Mouse (Mus musculus) mouse embryonic stem cell (cell line): ENCODE results near the gene Ptgs1.

Source experiments
- in situ Hi-C, 2 experiments: fragments of 300-500 bp; cut with MboI; formaldehyde crosslinking; loops; 1 replicate in 1 of 2; 3 replicates in 1 of 2; pipeline ENCODE4 v1.14.3; 2019 to 2020; ENCODE audit warnings: low sequenced_read_pairs in 2 of 2, low pct_unique_long_range_greater_than_20kb in 1 of 2, mixed read lengths in 1 of 2; ENCODE audit not compliant: unreplicated experiment in 1 of 2

Gene Ptgs1

GRCm38 (mm10) chr2:36278760-36279159 lies 48.5 kb downstream of the Ptgs1 start:
- in situ Hi-C loops = no loop called here

- in situ Hi-C loops = no loop called here
These were observed 50.9 kb downstream of the Ptgs1 start for GRCm38 (mm10) chr2:36281138-36281537.

- in situ Hi-C loops = no loop called here
These were observed 52.1 kb downstream of the Ptgs1 start for GRCm38 (mm10) chr2:36282301-36282700.
